Mouse (Mus musculus) testis, adult 2 months (tissue): ENCODE results near the gene Tmem106c.

Experiments
- CTCF ChIP-seq: fragments of 200-500 bp; IDR thresholded peaks from 2 replicates; pipeline ENCODE4 v1.5.1; 2012; ENCODE audit warnings: low read depth, mild to moderate bottlenecking, inconsistent platforms, low read length, moderate library complexity; ENCODE audit not compliant: control insufficient read depth, insufficient read depth, insufficient replicate concordance
- POLR2A ChIP-seq: fragments of 200-500 bp; IDR thresholded peaks from 2 replicates; pipeline ENCODE4 v1.6.1; 2012; ENCODE audit warnings: low read depth, mild to moderate bottlenecking, inconsistent platforms, low read length, moderate library complexity; ENCODE audit not compliant: control insufficient read depth

DNA sequence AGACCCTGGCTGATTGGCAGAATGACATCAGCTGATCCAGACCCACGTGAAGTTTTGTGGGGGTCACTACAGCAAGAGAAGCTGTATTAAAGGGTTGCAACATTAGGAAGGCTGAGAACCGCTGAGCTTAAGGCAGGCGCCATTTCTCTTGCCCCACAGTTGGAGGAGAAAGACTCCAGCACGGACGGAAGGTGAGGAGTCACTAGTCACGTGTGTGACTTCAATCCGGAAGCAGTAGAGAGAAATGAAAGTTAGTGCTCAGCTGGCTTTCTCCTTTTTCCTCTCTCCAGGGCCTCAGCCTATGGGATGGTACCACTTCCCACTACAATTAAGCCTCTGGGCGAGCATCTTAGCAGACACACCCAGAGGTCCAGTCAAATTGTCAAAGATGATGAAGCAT lies 21.5 kb upstream of the Tmem106c start:
- TF ChIP-seq CTCF (no peak), POLR2A (no peak)
